10 mouse cellular contexts compared by ENCODE assay signal in the genomic region with DNA sequence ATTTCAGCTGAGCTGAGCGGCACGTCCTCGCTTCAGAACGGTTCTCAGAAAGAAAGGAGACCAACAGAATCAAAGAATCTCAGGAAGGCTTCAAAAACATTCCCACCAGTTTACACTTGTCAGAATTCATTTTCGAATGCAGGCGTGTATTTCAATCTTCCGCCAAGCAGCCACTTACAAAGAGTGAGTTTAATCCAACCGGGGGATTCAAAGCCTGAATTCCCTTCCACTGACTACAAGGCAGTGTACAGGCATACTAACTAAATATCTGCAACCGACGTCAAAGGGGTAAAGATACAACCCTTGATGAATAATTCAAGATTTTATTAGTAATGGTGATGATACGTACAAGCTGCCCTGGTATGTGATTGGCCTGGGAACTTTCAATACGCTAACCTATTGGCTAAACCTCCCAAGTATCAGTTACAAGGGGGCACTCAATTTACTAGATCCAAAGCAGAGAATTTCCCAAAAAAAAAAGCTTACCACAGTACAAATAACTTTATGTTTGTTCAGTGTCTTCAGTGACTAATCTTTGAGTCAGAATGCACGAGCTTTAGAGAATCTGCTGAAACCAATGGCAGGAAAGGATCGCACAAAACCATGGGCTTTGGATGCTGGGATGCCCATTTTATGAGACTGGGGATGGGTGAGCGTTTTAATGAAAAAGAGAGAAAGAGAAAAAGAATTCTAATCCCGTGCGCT.
DNase-seq lines count a peak whose midpoint lies in the region; ATAC-seq and TF ChIP-seq lines count a peak whose summit lies in the region.
"Had no signal": no experiment of that assay in that cellular context is flagged by ENCODE, and none has a peak within 500 bp of the region (broad histone marks: within the 10 kb centered on the region; RNA-seq: fewer than 3 reads in every experiment).

No protein-coding gene starts in this region.

- no peaks in the 10 kb centered on the region for H3K9me3 ChIP-seq in lung, embryonic 14.5 days (ENCODE audit: low read depth, low read length)
- no peaks in the 10 kb centered on the region for H3K9me3 ChIP-seq in forebrain, embryonic 13.5 days (replicated peaks)
- H3K9me3 ChIP-seq in limb, embryonic 13.5 days = no peaks in the 10 kb centered on the region
- H3K9me3 ChIP-seq in stomach, embryonic 14.5 days (ENCODE audit: control insufficient read depth, low read depth, low read length) = no peaks in the 10 kb centered on the region

- H3K4me2 ChIP-seq in lung, embryonic 14.5 days = peak overlapping the region; percentile 86
- H3K4me2 ChIP-seq in forebrain, embryonic 13.5 days = peak overlapping the region; percentile 77
- H3K4me2 ChIP-seq in limb, embryonic 13.5 days (replicated peaks) = peak overlapping the region; percentile 77
- H3K4me2 ChIP-seq in stomach, embryonic 14.5 days (replicated peaks; ENCODE audit: low read depth, low read length) = peak overlapping the region; percentile 63

- peak overlapping the region; percentile 90 for H3K9ac ChIP-seq in lung, embryonic 14.5 days
- peak overlapping the region; percentile 89 for H3K9ac ChIP-seq in forebrain, embryonic 13.5 days
- peak overlapping the region; percentile 94 for H3K9ac ChIP-seq in limb, embryonic 13.5 days
- peak overlapping the region; percentile 93 for H3K9ac ChIP-seq in stomach, embryonic 14.5 days (replicated peaks; ENCODE audit: low read depth, low read length)

- ATAC-seq in lung, embryonic 14.5 days (ENCODE audit: insufficient read depth) = no peak
- ATAC-seq in forebrain, embryonic 13.5 days = no peak
- no peak for ATAC-seq in limb, embryonic 13.5 days (ENCODE audit: low FRiP score, low read depth)
- ATAC-seq in stomach, embryonic 14.5 days (ENCODE audit: insufficient number of reproducible peaks, insufficient read depth, low FRiP score, low read depth) = no peak
- ATAC-seq in CD4-positive, CD25-positive, alpha-beta regulatory T cell, adult 4 months = no peak

- no peak for DNase-seq in lung, embryonic 14.5 days
- no peak for DNase-seq in lung, postnatal 25 days (ENCODE audit: low spot score)
- DNase-seq in B cell, adult 2 months = no peak
- DNase-seq: cerebellum, postnatal 14 days; heart, postnatal 14 days had no signal

- H3K27me3 ChIP-seq in lung, embryonic 14.5 days (ENCODE audit: insufficient read depth, low read length) = no peaks in the 10 kb centered on the region
- peaks cover 12% of the 10 kb centered on the region for H3K27me3 ChIP-seq in forebrain, embryonic 13.5 days
- H3K27me3 ChIP-seq in limb, embryonic 13.5 days = peaks cover 5% of the 10 kb centered on the region
- no peaks in the 10 kb centered on the region for H3K27me3 ChIP-seq in stomach, embryonic 14.5 days (ENCODE audit: control insufficient read depth, insufficient read depth, low read length)

- H3K4me1 ChIP-seq in lung, embryonic 14.5 days (ENCODE audit: insufficient read depth) = peaks cover 21% of the 10 kb centered on the region
- H3K4me1 ChIP-seq in forebrain, embryonic 13.5 days = peaks cover 81% of the 10 kb centered on the region
- peaks cover 69% of the 10 kb centered on the region for H3K4me1 ChIP-seq in limb, embryonic 13.5 days
- H3K4me1 ChIP-seq in stomach, embryonic 14.5 days (ENCODE audit: control insufficient read depth, insufficient read depth, low read length) = peaks cover 44% of the 10 kb centered on the region

- TF ChIP-seq CTCF in lung, embryonic 14.5 days (IDR thresholded peaks at IDR 0.05; ENCODE audit: low read depth) = no peak

- H3K36me3 ChIP-seq in lung, embryonic 14.5 days (ENCODE audit: insufficient read depth) = peaks cover 47% of the 10 kb centered on the region
- peaks cover 13% of the 10 kb centered on the region; the same call in 1 of the 2 replicates for H3K36me3 ChIP-seq in forebrain, embryonic 13.5 days (ENCODE audit: poor library complexity, severe bottlenecking)
- peaks cover 22% of the 10 kb centered on the region for H3K36me3 ChIP-seq in limb, embryonic 13.5 days
- H3K36me3 ChIP-seq in stomach, embryonic 14.5 days (ENCODE audit: control insufficient read depth, insufficient read depth, low read length) = peaks cover 24% of the 10 kb centered on the region; the same call in 1 of the 2 replicates

- 32% methylated on average over 17 of the region's 17 CpGs for WGBS in lung, embryonic 14.5 days
- WGBS in forebrain, embryonic 13.5 days = 8% methylated on average over 17 of the region's 17 CpGs
- 24% methylated on average over 17 of the region's 17 CpGs for WGBS in limb, embryonic 13.5 days
- WGBS in stomach, embryonic 14.5 days = 23% methylated on average over 17 of the region's 17 CpGs

- peak overlapping the region; percentile 94 for H3K27ac ChIP-seq in lung, embryonic 14.5 days (ENCODE audit: low read depth)
- peak overlapping the region; percentile 91; the same call in 1 of the 2 replicates for H3K27ac ChIP-seq in forebrain, embryonic 13.5 days
- peak overlapping the region; percentile 96; the same call in 1 of the 2 replicates for H3K27ac ChIP-seq in limb, embryonic 13.5 days
- H3K27ac ChIP-seq in stomach, embryonic 14.5 days (ENCODE audit: low read length) = peak overlapping the region; percentile 4; the same call in 1 of the 2 replicates

- H3K4me3 ChIP-seq in lung, embryonic 14.5 days (ENCODE audit: low read depth, low read length) = peak overlapping the region; percentile 83
- peak overlapping the region; percentile 80 for H3K4me3 ChIP-seq in forebrain, embryonic 13.5 days
- peak overlapping the region; percentile 74 for H3K4me3 ChIP-seq in limb, embryonic 13.5 days
- H3K4me3 ChIP-seq in stomach, embryonic 14.5 days (ENCODE audit: low read depth, low read length) = peak overlapping the region; percentile 71
- H3K4me3 ChIP-seq: megakaryocyte, embryonic 14.5 days had no signal

Comparison
In these comparisons a context has a peak if more than half of its experiments do, and no peak if none do; other contexts are left out.
1. H3K27ac ChIP-seq: peak in every context shown above with its lines; median percentile 96 in limb, embryonic 13.5 days; 94 in lung, embryonic 14.5 days; 91 in forebrain, embryonic 13.5 days; 4 in stomach, embryonic 14.5 days.